Mouse (Mus musculus) erythroblast, embryonic 14.5 days (primary cell): Measurements from ENCODE around the gene Bin2. TPM values are rescaled to one million over a fixed set of nuclear protein-coding genes. Genes with fewer than 3 reads are reported as not detected.

ENCODE experiments used
- H3K27me3 ChIP-seq: 2 replicates; pipeline ENCODE4 v1.6.1; 2012; ENCODE audit warnings: inconsistent platforms; ENCODE audit not compliant: control insufficient read depth
- H3K36me3 ChIP-seq: 2 replicates; pipeline ENCODE4 v1.6.1; 2012; ENCODE audit warnings: mild to moderate bottlenecking, inconsistent platforms; ENCODE audit not compliant: control insufficient read depth
- H3K4me1 ChIP-seq: 2 replicates; pipeline ENCODE4 v1.6.1; 2012; ENCODE audit warnings: inconsistent platforms; ENCODE audit not compliant: control insufficient read depth
- H3K4me3 ChIP-seq: replicated peaks from 2 replicates; pipeline ENCODE3; 2012; ENCODE audit warnings: moderate library complexity, mild to moderate bottlenecking, inconsistent platforms
- H3K9me3 ChIP-seq: 2 replicates; pipeline ENCODE4 v1.6.1; 2012; ENCODE audit warnings: low read length, inconsistent platforms, mixed read lengths; ENCODE audit not compliant: control insufficient read depth
- GATA1 ChIP-seq: IDR thresholded peaks from 2 replicates; pipeline ENCODE4 v1.6.1; 2012; ENCODE audit warnings: low read length, inconsistent platforms, mixed read lengths
- TAL1 ChIP-seq: IDR thresholded peaks from 3 replicates; pipeline ENCODE4 v1.6.1; 2012; ENCODE audit warnings: low read length, inconsistent platforms, mixed read lengths
- polyA plus RNA-seq: library from polyadenylated mRNA; stranded (reverse); fragments of >175 nt; gene quantifications from 2 replicates; pipeline ENCODE4 v1.2.3, GENCODE M21; 2012

The Bin2 gene
- polyA plus RNA-seq, 1 experiment: 2.2 TPM

GRCm38 (mm10) chr15:100646161-100646560 is 23.2 kb downstream of the Bin2 start:
- H3K36me3 ChIP-seq: peaks cover 9% of the 10 kb centered on the region
- H3K4me1 ChIP-seq: 0 out of 2 replicates have a peak, but pooled peaks cover 2% of the 10 kb centered on the region

GRCm38 (mm10) chr15:100642451-100642850 is 26.9 kb downstream of the Bin2 start:
- H3K4me3 ChIP-seq: no peak overlapping the region
- H3K27me3 ChIP-seq: peaks cover 23% of the 10 kb centered on the region
- TF ChIP-seq TAL1 (no peak), GATA1 (no peak)
- peaks cover 4% of the 10 kb centered on the region for H3K36me3 ChIP-seq
- H3K9me3 ChIP-seq: no peaks in the 10 kb centered on the region
- no peaks in the 10 kb centered on the region for H3K4me1 ChIP-seq

More at GRCm38 (mm10) chr15:100646161-100646560, 23.2 kb downstream of the Bin2 start:
- Histone ChIP-seq H3K9me3 (no peaks in the 10 kb centered on the region), H3K27me3 (no peaks in the 10 kb centered on the region), H3K4me3 (no peak overlapping the region)
- TF ChIP-seq GATA1: no peak
- TF ChIP-seq TAL1: no peak

GRCm38 (mm10) chr15:100641226-100641810 is 28.0 kb downstream of the Bin2 start:
- Histone ChIP-seq H3K27me3 (peaks cover 34% of the 10 kb centered on the region), H3K9me3 (peaks cover 4% of the 10 kb centered on the region; the same call in 1 of the 2 replicates), H3K36me3 (peaks cover 4% of the 10 kb centered on the region), H3K4me3 (no peak overlapping the region), H3K4me1 (peaks cover 6% of the 10 kb centered on the region)
- TF ChIP-seq GATA1 (no peak), TAL1 (no peak)

GRCm38 (mm10) chr15:100639972-100640750 is 29.2 kb downstream of the Bin2 start:
- Histone ChIP-seq H3K4me1 (peaks cover 9% of the 10 kb centered on the region), H3K9me3 (peaks cover 6% of the 10 kb centered on the region; the same call in 1 of the 2 replicates), H3K27me3 (peaks cover 45% of the 10 kb centered on the region), H3K4me3 (no peak overlapping the region), H3K36me3 (peaks cover 4% of the 10 kb centered on the region)
- TF ChIP-seq TAL1 (no peak), GATA1 (no peak)

- H3K4me3 ChIP-seq: no peak overlapping the region
- H3K36me3 ChIP-seq: no peaks in the 10 kb centered on the region
- H3K9me3 ChIP-seq: peaks cover 6% of the 10 kb centered on the region; the same call in 1 of the 2 replicates
- peaks cover 65% of the 10 kb centered on the region for H3K27me3 ChIP-seq
- H3K4me1 ChIP-seq: peaks cover 9% of the 10 kb centered on the region
- TF ChIP-seq TAL1 (no peak), GATA1 (no peak)
Measured at GRCm38 (mm10) chr15:100637661-100638060, 31.7 kb downstream of the Bin2 start.

GRCm38 (mm10) chr15:100636700-100637501 is 32.5 kb downstream of the Bin2 start, which contains the start of gene Smagp:
Smagp (minus strand) TSS chr15:100636940.
- Histone ChIP-seq H3K27me3 (peaks cover 66% of the 10 kb centered on the region), H3K9me3 (peaks cover 6% of the 10 kb centered on the region; the same call in 1 of the 2 replicates), H3K4me1 (peaks cover 9% of the 10 kb centered on the region), H3K36me3 (no peaks in the 10 kb centered on the region), H3K4me3 (peak within 1 kb of the TSS; percentile 43)
- TF ChIP-seq GATA1 (no peak), TAL1 (no peak)

- Histone ChIP-seq H3K36me3 (no peaks in the 10 kb centered on the region), H3K27me3 (peaks cover 74% of the 10 kb centered on the region), H3K4me3 (peak overlapping the region; percentile 43), H3K9me3 (peaks cover 6% of the 10 kb centered on the region; the same call in 1 of the 2 replicates), H3K4me1 (peaks cover 9% of the 10 kb centered on the region)
- no peak for TF ChIP-seq GATA1
- no peak for TF ChIP-seq TAL1
Measured at GRCm38 (mm10) chr15:100635851-100636645, 33.3 kb downstream of the Bin2 start.

- peaks cover 6% of the 10 kb centered on the region; the same call in 1 of the 2 replicates for H3K9me3 ChIP-seq
- H3K27me3 ChIP-seq: peaks cover 77% of the 10 kb centered on the region
- no peak for TF ChIP-seq TAL1
- no peaks in the 10 kb centered on the region for H3K36me3 ChIP-seq
- H3K4me1 ChIP-seq: peaks cover 9% of the 10 kb centered on the region
- H3K4me3 ChIP-seq: no peak overlapping the region
Measured at GRCm38 (mm10) chr15:100635239-100635638, 34.1 kb downstream of the Bin2 start.
